Mouse (Mus musculus) heart, postnatal 0 days (tissue): ENCODE measurements around the gene Gm21992.

ENCODE experiments used
- CTCF ChIP-seq: IDR thresholded peaks from 2 replicates; pipeline ENCODE4 v1.5.1; 2016; ENCODE audit warnings: antibody characterized with exemption, control low read depth, low read depth
- EP300 ChIP-seq: IDR thresholded peaks from 2 replicates; pipeline ENCODE4 v1.6.1; 2016; ENCODE audit warnings: antibody characterized with exemption, low read depth

GRCm38 (mm10) chr19:4799083-4799482 is 12.3 kb downstream of the Gm21992 start:
- TF ChIP-seq CTCF (no peak), EP300 (no peak)
